Mouse (Mus musculus) limb, embryonic 10.5 days (tissue): Measurements from ENCODE around the gene Tpst2. TPM values are rescaled to one million over a fixed set of nuclear protein-coding genes. Genes with fewer than 3 reads are reported as not detected.
A peak's percentile ranks its signal among the peaks of the same experiment; 100 is the strongest.

Source experiments
- DNase-seq: peaks from one replicate; pipeline ENCODE4 v3.0.0-alpha.2; 2017; ENCODE audit warnings: low spot score
- H3K27ac ChIP-seq: fragments of 300-500 bp; sonication (generic); 2 replicates; pipeline ENCODE4 v1.5.1; 2016; ENCODE audit warnings: mild to moderate bottlenecking
- H3K27me3 ChIP-seq: fragments of 300-500 bp; sonication (generic); 2 replicates; pipeline ENCODE4 v1.6.1; 2016; ENCODE audit warnings: low read depth, mild to moderate bottlenecking; ENCODE audit not compliant: poor library complexity, severe bottlenecking
- H3K36me3 ChIP-seq: fragments of 300-500 bp; sonication (generic); 2 replicates; pipeline ENCODE4 v1.6.1; 2016; ENCODE audit warnings: mild to moderate bottlenecking, moderate library complexity
- H3K4me1 ChIP-seq: fragments of 300-500 bp; sonication (generic); 2 replicates; pipeline ENCODE4 v1.6.1; 2016
- H3K4me3 ChIP-seq: fragments of 300-500 bp; sonication (generic); 2 replicates; pipeline ENCODE4 v1.5.1; 2016; ENCODE audit warnings: mild to moderate bottlenecking, moderate library complexity
- H3K9me3 ChIP-seq: fragments of 300-500 bp; sonication (generic); replicated peaks from 2 replicates; pipeline ENCODE4 v1.6.1; 2016; ENCODE audit warnings: mild to moderate bottlenecking
- WGBS: fragments of 180-500 bp; shearing (Covaris S2); methylation state at CpG from one replicate; pipeline ENCODE4 v1.1.7; 2016; 5-methylcytosine and 5-hydroxymethylcytosine counted together
- polyA plus RNA-seq: library from polyadenylated mRNA; unstranded; fragments of >200 nt; fragmentation: Nextera tagmentation; extraction: Ambion mirVana; gene quantifications from 2 replicates; pipeline ENCODE4 v1.2.1, GENCODE M21; 2016

Gene Tpst2
- polyA plus RNA-seq = 37.5 and 38.0 TPM in 2 replicates

GRCm38 (mm10) chr5:112276267-112276873 lies at the start of gene Tpst2:
Gene Tpst2, plus strand, starts transcription at chr5:112276691.
- Histone ChIP-seq H3K4me1 (peaks cover 61% of the 10 kb centered on the region), H3K27me3 (peaks cover 3% of the 10 kb centered on the region; the same call in 1 of the 2 replicates), H3K27ac (peak within 1 kb of the TSS; percentile 91), H3K36me3 (no peaks in the 10 kb centered on the region; the same call in 1 of the 2 replicates), H3K4me3 (peak within 1 kb of the TSS; percentile 82), H3K9me3 (no peaks in the 10 kb centered on the region)
- under 1% methylated on average over 61 of the region's 62 CpGs for WGBS
- DNase-seq = peak; percentile 99

- peak; percentile 54 for DNase-seq
- Histone ChIP-seq H3K36me3 (no peaks in the 10 kb centered on the region), H3K27me3 (peaks cover 90% of the 10 kb centered on the region), H3K4me3 (peak overlapping the region; percentile 55), H3K9me3 (no peaks in the 10 kb centered on the region), H3K27ac (peak overlapping the region; percentile 56; the same call in 1 of the 2 replicates), H3K4me1 (peaks cover 30% of the 10 kb centered on the region)
- WGBS = 2% methylated on average over 30 of the region's 30 CpGs
Observed at GRCm38 (mm10) chr5:112227354-112227753, 49.1 kb upstream of the Tpst2 start.

GRCm38 (mm10) chr5:112227898-112228239 lies 48.6 kb upstream of the Tpst2 start:
- Histone ChIP-seq H3K4me1 (peaks cover 26% of the 10 kb centered on the region), H3K27me3 (peaks cover 91% of the 10 kb centered on the region), H3K9me3 (no peaks in the 10 kb centered on the region), H3K4me3 (peak overlapping the region; percentile 55), H3K27ac (peak overlapping the region; percentile 73), H3K36me3 (no peaks in the 10 kb centered on the region)
- no peak for DNase-seq
- 2% methylated on average over 13 of the region's 13 CpGs for WGBS

GRCm38 (mm10) chr5:112228240-112229076 lies 48.0 kb upstream of the Tpst2 start:
- Histone ChIP-seq H3K27me3 (peaks cover 90% of the 10 kb centered on the region), H3K9me3 (no peaks in the 10 kb centered on the region), H3K4me1 (peaks cover 26% of the 10 kb centered on the region), H3K27ac (peak overlapping the region; percentile 73), H3K36me3 (no peaks in the 10 kb centered on the region), H3K4me3 (peak overlapping the region; percentile 55)
- WGBS = under 1% methylated on average over 57 of the region's 57 CpGs
- peak; percentile 66 for DNase-seq

- H3K4me3 ChIP-seq = no peak overlapping the region
- 76% methylated on average over 5 of the region's 5 CpGs for WGBS
- H3K4me1 ChIP-seq = peaks cover 23% of the 10 kb centered on the region
- no peak overlapping the region for H3K27ac ChIP-seq
- peaks cover 64% of the 10 kb centered on the region for H3K27me3 ChIP-seq
- H3K36me3 ChIP-seq = no peaks in the 10 kb centered on the region
- no peaks in the 10 kb centered on the region for H3K9me3 ChIP-seq
- DNase-seq = no peak
Observed at GRCm38 (mm10) chr5:112235806-112236205, 40.7 kb upstream of the Tpst2 start.

- peak overlapping the region; percentile 68; the same call in 1 of the 2 replicates for H3K27ac ChIP-seq
- no peaks in the 10 kb centered on the region for H3K36me3 ChIP-seq
- DNase-seq = no peak
- H3K4me1 ChIP-seq = peaks cover 25% of the 10 kb centered on the region
- no peaks in the 10 kb centered on the region for H3K9me3 ChIP-seq
- 79% methylated on average over 2 of the region's 2 CpGs for WGBS
- no peak overlapping the region for H3K4me3 ChIP-seq
- H3K27me3 ChIP-seq = peaks cover 56% of the 10 kb centered on the region
Observed at GRCm38 (mm10) chr5:112236631-112237030, 39.9 kb upstream of the Tpst2 start.

GRCm38 (mm10) chr5:112237439-112237838 lies 39.1 kb upstream of the Tpst2 start:
- Histone ChIP-seq H3K27me3 (peaks cover 48% of the 10 kb centered on the region), H3K27ac (peak overlapping the region; percentile 68; the same call in 1 of the 2 replicates), H3K4me1 (peaks cover 25% of the 10 kb centered on the region), H3K4me3 (peak overlapping the region; percentile 24), H3K9me3 (no peaks in the 10 kb centered on the region), H3K36me3 (no peaks in the 10 kb centered on the region)
- DNase-seq = peak; percentile 58
- 3% methylated on average over 16 of the region's 16 CpGs for WGBS

- no peak overlapping the region; the same call in 1 of the 2 replicates for H3K4me3 ChIP-seq
- H3K9me3 ChIP-seq = no peaks in the 10 kb centered on the region
- peak overlapping the region; percentile 68; the same call in 1 of the 2 replicates for H3K27ac ChIP-seq
- H3K36me3 ChIP-seq = no peaks in the 10 kb centered on the region
- peaks cover 47% of the 10 kb centered on the region for H3K27me3 ChIP-seq
- DNase-seq = no peak
- H3K4me1 ChIP-seq = peaks cover 25% of the 10 kb centered on the region
- 59% methylated on average over 9 of the region's 9 CpGs for WGBS
Observed at GRCm38 (mm10) chr5:112237866-112238570, 38.5 kb upstream of the Tpst2 start.

- Histone ChIP-seq H3K4me3 (no peak overlapping the region), H3K27ac (no peak overlapping the region), H3K9me3 (no peaks in the 10 kb centered on the region), H3K4me1 (peaks cover 28% of the 10 kb centered on the region), H3K27me3 (peaks cover 47% of the 10 kb centered on the region), H3K36me3 (no peaks in the 10 kb centered on the region)
- 77% methylated on average over 3 of the region's 3 CpGs for WGBS
- no peak for DNase-seq
Observed at GRCm38 (mm10) chr5:112238781-112239482, 37.6 kb upstream of the Tpst2 start.

GRCm38 (mm10) chr5:112240761-112241160 lies 35.7 kb upstream of the Tpst2 start:
- Histone ChIP-seq H3K4me3 (no peak overlapping the region), H3K4me1 (peaks cover 28% of the 10 kb centered on the region), H3K27me3 (peaks cover 50% of the 10 kb centered on the region), H3K27ac (no peak overlapping the region), H3K36me3 (no peaks in the 10 kb centered on the region), H3K9me3 (no peaks in the 10 kb centered on the region)
- DNase-seq = peak; percentile 91
- 4% methylated on average over 10 of the region's 10 CpGs for WGBS

- Histone ChIP-seq H3K36me3 (no peaks in the 10 kb centered on the region), H3K4me3 (no peak overlapping the region), H3K9me3 (no peaks in the 10 kb centered on the region), H3K27ac (no peak overlapping the region), H3K4me1 (peaks cover 28% of the 10 kb centered on the region), H3K27me3 (peaks cover 45% of the 10 kb centered on the region)
- no peak for DNase-seq
- 94% methylated on average over 2 of the region's 2 CpGs for WGBS
Observed at GRCm38 (mm10) chr5:112241849-112242248, 34.6 kb upstream of the Tpst2 start.

GRCm38 (mm10) chr5:112242361-112242778 lies 34.1 kb upstream of the Tpst2 start:
- H3K4me3 ChIP-seq = no peak overlapping the region
- H3K27me3 ChIP-seq = peaks cover 45% of the 10 kb centered on the region
- no peak overlapping the region for H3K27ac ChIP-seq
- whole genome bisulfite sequencing = 78% methylated on average over 5 of the region's 5 CpGs
- no peak for DNase-seq
- peaks cover 24% of the 10 kb centered on the region for H3K4me1 ChIP-seq
- no peaks in the 10 kb centered on the region for H3K9me3 ChIP-seq
- H3K36me3 ChIP-seq = no peaks in the 10 kb centered on the region
